Mouse (Mus musculus) lung, adult 2 months (tissue): ENCODE results near the gene Tpk1.

Source experiments
- CTCF ChIP-seq: fragments of 200-500 bp; IDR thresholded peaks from 2 replicates; pipeline ENCODE4 v1.5.1; 2011; ENCODE audit warnings: mild to moderate bottlenecking, low read length, control low read depth; ENCODE audit not compliant: insufficient read depth
- POLR2A ChIP-seq: fragments of 200-500 bp; IDR thresholded peaks from 2 replicates; pipeline ENCODE4 v1.6.1; 2011; ENCODE audit warnings: low read depth, mild to moderate bottlenecking, control low read depth, low read length, borderline replicate concordance; ENCODE audit errors: extremely low read depth

DNA sequence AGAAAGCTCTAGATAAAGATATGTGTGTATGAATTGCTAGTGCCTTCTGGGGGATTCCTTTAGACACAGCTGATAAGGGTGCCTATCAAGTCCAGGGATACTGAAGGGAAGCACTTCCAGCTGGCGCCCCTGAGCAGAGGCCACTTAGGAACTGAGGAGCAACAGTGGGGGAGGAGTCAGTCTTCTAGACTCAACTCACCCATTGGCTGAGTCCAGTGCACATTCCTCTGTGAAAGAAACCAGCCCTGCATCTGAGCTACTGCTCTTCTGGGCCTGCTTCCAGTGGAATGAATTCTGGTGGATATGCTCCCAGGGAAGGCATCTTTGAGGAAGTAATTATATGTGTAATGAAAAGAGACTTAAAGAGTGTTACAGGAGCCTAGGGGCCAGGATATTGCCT, 278.8 kb downstream of the Tpk1 start:
- TF ChIP-seq CTCF, result no peak
- TF ChIP-seq POLR2A, result no peak
